Comparison of ENCODE assay signal across 25 mouse cellular contexts in the genomic region with DNA sequence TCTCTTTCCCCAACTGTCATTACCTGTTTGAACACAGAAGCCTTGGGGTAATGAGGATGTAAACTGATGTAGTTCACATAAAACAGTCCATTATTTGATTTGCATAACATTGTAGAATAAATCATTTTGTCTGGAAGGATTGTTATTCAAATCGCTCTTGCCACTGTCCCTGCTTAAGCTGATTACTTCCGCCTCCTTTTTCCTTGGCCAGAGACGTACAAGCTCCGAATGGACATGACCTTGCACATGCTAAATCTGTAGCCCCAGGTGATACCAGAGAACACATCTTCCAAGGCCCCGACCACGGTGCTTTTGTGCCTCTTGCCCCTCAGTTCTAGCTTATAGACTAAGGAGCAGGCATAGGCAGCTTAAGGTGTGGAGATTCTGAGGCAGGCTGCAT.
"Had no signal": no experiment of that assay in that cellular context is flagged by ENCODE, and none has a peak within 500 bp of the region (broad histone marks: within the 10 kb centered on the region; RNA-seq: fewer than 3 reads in every experiment).

No protein-coding gene starts in this region.

- H3K27ac ChIP-seq: gastrocnemius, adult 2 months; heart, adult 2 months; hindbrain, embryonic 10.5 days; hindbrain, embryonic 12.5 days; hindbrain, embryonic 14.5 days; intestine, embryonic 15.5 days; limb, embryonic 13.5 days; limb, embryonic 15.5 days; liver, embryonic 12.5 days; liver, embryonic 14.5 days had no signal

- H3K9me3 ChIP-seq: heart, embryonic 12.5 days; hindbrain, embryonic 10.5 days; hindbrain, embryonic 12.5 days; intestine, embryonic 15.5 days; limb, embryonic 13.5 days; limb, embryonic 15.5 days; liver, embryonic 12.5 days had no signal

- ATAC-seq: hindbrain, embryonic 16.5 days; inflammation-experienced regulatory T-cells, adult 6 months; intestine, embryonic 15.5 days; intestine, postnatal 0 days; liver, embryonic 12.5 days had no signal

- H3K36me3 ChIP-seq: heart, embryonic 12.5 days; hindbrain, embryonic 10.5 days; hindbrain, embryonic 12.5 days; intestine, embryonic 15.5 days; limb, embryonic 13.5 days; limb, embryonic 15.5 days; liver, embryonic 12.5 days had no signal

- H3K4me2 ChIP-seq: heart, embryonic 12.5 days; hindbrain, embryonic 12.5 days; hindbrain, embryonic 14.5 days; intestine, embryonic 15.5 days; limb, embryonic 13.5 days; limb, embryonic 15.5 days; liver, embryonic 12.5 days had no signal

- H3K4me3 ChIP-seq: gastrocnemius, adult 2 months; heart, adult 2 months; heart, embryonic 12.5 days; hindbrain, embryonic 10.5 days; hindbrain, embryonic 12.5 days; intestine, embryonic 15.5 days; limb, embryonic 13.5 days; limb, embryonic 15.5 days; liver, embryonic 12.5 days had no signal

- H3K9ac ChIP-seq: heart, embryonic 12.5 days; hindbrain, embryonic 12.5 days; hindbrain, embryonic 14.5 days; intestine, embryonic 15.5 days; limb, embryonic 13.5 days; limb, embryonic 15.5 days; liver, embryonic 12.5 days; liver, embryonic 14.5 days had no signal

- DNase-seq: gastrocnemius, adult 2 months; gastrocnemius, postnatal 10 days; gastrocnemius, postnatal 25 days; heart, adult 2 months; heart, postnatal 10 days; heart, postnatal 4 days; kidney, adult 18-20 months; kidney, adult 8-10 months; kidney, postnatal 10 days; kidney, postnatal 36 days; layer of hippocampus, adult 9-11 months; layer of hippocampus, postnatal 36 days; left cerebral cortex, postnatal 4 days had no signal

- H3K27me3 ChIP-seq: heart, embryonic 12.5 days; hindbrain, embryonic 12.5 days; intestine, embryonic 15.5 days; limb, embryonic 13.5 days; limb, embryonic 15.5 days; liver, embryonic 12.5 days had no signal

- H3K4me1 ChIP-seq: heart, embryonic 12.5 days; hindbrain, embryonic 10.5 days; hindbrain, embryonic 12.5 days; intestine, embryonic 15.5 days; limb, embryonic 13.5 days; limb, embryonic 15.5 days; liver, embryonic 12.5 days had no signal
